Mouse (Mus musculus) B cell, adult 62 days (primary cell): ENCODE data around the gene A430078G23Rik. TPM values are rescaled to one million over a fixed set of nuclear protein-coding genes. Genes with fewer than 3 reads are reported as not detected.

Source experiments
- total RNA-seq: library from RNA; stranded (reverse); gene quantifications from 4 replicates; pipeline ENCODE4 v1.2.4, GENCODE M21; 2023

A430078G23Rik gene
- 228 to 237 TPM (median 235 TPM) in 4 replicates for total RNA-seq

GRCm38 (mm10) chr8:3353189-3353810 is at the start of gene A430078G23Rik:
Gene A430078G23Rik (plus strand): TSS chr8:3353415.

GRCm38 (mm10) chr8:3392771-3393710 is 39.8 kb downstream of the A430078G23Rik start, which contains the start of gene Arhgef18:
Gene Arhgef18 (plus strand): TSS chr8:3393006.

Other genes with a start within 250 kb of the A430078G23Rik start
- gene Insr, start 73.8 kb upstream of the A430078G23Rik start, total RNA-seq: 41.4 to 55.6 TPM (median 47.4 TPM) in 4 replicates
- gene Arhgef18, start 39.6 kb downstream of the A430078G23Rik start, total RNA-seq: 236 to 278 TPM (median 251 TPM) in 4 replicates
- 0.85 to 2.6 TPM (median 1.6 TPM) in 4 replicates for gene Pex11g, start 114.3 kb downstream of the A430078G23Rik start, total RNA-seq
- 6.5 to 8.4 TPM (median 7.2 TPM) in 4 replicates for gene Tex45, start 117.4 kb downstream of the A430078G23Rik start, total RNA-seq
- gene Zfp358, start 139.7 kb downstream of the A430078G23Rik start, total RNA-seq: 6.4 to 9.4 TPM (median 7.2 TPM) in 4 replicates
- gene Mcoln1, start 147.0 kb downstream of the A430078G23Rik start, total RNA-seq: 99.2 to 105 TPM (median 101 TPM) in 4 replicates
- 59.4 to 70.3 TPM (median 68.0 TPM) in 4 replicates for gene Pnpla6, start 162.0 kb downstream of the A430078G23Rik start, total RNA-seq
- not detected in 4 replicates for gene C330021F23Rik, start 214.6 kb downstream of the A430078G23Rik start, total RNA-seq
- 0.30 to 0.66 TPM (median 0.60 TPM) in 3 of 4 replicates, not detected in the other for gene Camsap3, start 233.9 kb downstream of the A430078G23Rik start, total RNA-seq